Mouse (Mus musculus) kidney, adult 9 months (tissue): Measurements from ENCODE around the gene Arid5b.

Experiments
- DNase-seq: peaks from one replicate; pipeline ENCODE4 v3.0.0; 2022

The Arid5b gene

DNA sequence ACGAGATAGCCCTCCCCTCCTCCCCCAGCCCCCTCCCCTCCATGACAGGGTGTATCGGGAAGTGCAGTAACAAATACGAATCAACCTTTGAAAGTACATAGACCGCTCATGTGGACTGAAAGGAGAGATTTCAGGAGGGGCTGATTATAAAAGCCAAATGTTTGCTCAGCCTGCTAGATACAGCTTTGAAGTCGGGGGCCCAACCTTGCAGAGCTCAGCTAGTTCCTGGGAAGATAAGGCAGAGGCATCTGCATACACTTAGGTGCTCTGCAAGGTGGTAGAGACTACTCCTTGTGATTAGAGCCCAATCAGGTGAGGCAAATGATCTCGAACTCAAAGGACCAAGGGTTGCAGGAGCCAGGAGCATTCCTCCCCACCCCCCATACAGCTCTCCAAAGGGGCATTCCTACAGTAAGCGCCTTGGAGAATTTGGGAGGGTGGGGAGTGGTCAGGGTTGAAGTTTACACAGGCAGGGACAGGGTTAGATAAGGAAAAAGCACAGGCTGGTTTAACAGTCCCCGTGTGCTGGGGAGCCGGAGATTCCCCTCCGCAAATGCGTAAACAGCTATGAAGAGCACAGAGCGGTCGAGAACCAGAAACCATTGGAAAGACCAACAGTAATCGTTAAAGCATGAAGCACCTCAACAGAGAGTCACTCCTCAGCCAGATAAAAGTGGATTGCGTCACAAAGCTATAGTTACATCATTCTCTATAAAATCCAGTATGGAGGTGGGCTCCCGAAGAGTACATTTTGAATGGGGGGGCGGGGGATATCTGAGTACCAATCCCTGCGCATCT, 47.0 kb downstream of the Arid5b start:
- no peak for DNase-seq

DNA sequence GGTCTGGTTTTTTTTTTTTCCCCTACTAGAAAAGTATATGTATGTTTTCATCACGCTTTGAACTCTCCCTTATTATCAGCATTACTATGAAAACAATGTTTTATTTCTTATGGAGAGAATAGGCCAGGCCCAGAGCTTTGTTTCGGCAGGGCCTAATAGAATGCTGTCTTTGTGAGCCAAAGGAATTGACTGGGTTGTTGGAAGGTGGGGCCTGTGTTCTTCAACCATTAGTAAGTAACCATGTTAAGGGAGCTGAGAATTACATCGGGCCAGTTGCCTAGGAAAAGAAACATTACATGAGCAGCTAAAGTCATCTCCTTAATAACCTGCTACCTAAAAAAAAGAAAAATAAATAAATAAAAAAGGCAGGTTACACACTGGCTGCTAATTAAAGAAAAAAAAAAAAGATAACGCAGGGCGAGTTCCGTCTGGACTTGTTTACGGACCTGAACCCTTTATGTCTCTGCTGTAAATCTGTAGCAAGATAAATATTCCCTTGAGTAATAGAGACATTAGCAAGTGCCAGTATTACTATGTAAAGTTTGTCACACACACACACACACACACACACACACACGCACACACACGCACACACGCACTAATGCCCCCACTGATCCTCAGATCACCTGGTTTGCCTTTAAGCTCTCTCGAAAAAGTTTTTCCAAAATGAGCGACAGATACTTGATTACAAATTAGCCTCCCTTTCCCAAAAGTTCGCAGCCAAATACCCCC, 47.7 kb downstream of the Arid5b start:
- DNase-seq = no peak

DNA sequence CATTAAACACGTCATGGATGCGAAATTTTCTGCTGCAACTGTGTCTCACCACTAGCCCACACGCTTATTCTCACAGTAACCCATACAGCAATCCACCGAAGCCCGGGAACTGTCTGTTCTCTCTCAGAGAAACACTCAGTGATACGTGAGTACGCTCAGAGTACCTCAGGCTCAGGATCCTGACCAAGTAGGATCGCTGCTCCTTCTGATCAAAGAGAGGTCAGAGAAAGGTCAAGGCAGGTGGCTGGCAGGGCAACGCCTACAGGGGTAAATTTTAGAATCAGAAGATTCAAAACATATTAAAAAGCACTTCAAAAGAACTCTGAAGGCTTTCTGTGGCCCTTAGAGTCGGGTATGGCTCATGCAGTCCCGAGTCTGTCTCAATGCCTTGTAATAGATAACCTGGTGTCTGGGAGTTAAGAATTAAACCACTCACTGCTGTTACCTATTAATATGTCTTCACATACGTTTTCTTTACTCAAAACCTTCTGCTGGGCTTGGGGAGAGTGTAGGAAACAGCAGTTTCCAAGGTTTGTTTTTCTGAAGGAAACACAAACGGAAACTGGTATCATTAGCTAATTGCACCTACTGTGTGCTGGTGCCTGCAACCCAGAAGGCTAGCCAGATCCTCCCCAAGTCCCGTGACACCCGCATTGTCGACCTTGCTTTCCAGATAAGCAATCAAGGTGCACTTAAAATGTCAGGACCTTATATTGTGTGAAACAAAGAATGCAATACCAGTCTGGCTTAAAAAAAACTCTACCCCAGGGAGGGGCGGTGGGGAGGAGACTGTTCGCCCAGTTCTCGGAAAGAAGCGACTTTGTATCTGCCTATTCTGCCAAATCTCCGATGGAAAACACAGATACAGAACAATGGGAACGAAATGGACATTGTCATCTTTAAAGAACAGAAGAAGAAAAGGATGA, 48.6 kb downstream of the Arid5b start:
- peak; percentile 81 for DNase-seq

DNA sequence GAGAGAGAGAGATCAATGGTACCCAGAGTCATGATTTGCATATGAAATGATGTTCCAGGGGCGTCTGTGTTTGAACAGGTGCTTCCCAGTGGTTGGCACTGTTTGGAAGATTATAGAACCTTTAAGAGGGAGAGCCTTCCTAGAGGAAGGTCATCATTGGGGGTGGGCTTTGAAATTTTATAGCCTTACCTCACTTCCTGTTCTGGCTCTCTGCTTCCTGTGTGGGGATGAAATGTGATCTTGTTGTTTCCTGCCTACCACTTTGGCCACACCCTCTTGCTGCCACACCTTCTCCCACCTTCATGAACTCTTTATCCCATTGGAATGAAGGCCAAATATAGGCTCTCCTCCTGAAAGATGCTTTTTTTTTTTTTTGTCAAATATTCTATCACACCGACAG, 55.9 kb downstream of the Arid5b start:
- DNase-seq = no peak

DNA sequence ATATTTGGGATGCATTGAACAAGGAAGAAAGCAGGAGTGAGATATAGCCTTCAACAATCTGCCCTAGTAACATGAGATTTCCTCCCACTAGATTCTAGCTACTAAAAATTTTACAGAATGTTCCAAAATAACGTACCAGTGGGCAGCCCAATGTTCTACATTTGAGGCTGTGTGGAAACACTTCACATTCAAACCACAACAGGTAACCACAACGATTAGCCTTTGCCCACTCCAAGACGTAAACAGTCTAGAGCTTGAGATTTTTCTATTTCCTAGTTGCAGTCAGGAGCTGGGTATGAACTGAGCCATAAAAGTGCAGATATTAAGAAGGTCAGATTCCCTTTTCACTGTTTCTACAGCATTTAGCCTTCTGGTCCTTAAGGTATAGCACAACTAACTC, 56.5 kb downstream of the Arid5b start:
- DNase-seq = no peak

DNA sequence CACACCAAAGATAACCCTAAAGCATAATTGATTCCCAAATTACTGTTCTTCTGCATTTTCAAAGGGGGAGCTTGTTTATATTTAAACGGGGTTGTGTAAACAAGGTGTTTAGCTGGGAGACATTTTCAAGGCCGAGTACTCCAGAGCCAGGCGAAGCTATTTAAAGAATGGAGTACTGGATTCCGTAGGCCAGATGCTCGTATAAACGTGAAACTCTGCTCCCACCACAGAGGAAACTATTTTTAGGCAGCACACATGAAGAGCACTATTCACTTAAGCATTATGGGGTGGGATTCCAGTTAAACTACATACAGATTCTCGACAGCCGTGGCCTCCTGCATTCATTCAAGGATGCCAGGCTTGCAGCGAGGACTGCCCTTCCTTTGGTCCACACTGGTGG, 59.2 kb downstream of the Arid5b start:
- no peak for DNase-seq

DNA sequence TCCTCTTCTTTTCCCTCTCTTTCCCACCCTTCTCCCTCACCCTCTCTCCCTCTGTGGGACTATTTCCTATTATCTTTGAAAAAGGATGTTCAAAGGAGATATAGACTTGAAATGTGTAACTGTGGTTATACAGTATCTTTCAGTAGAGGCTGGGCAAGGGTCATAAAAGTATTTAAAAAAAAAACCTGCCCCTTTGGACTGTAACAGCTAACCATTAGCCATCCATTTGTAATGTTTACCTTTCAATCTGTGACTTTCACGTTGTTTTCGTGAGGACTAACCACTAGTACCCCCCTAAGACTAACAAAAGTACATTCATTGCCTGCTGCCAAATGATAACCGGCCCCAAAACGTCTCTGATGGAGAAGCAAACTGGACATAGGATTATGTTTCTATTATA, 59.9 kb downstream of the Arid5b start:
- peak; percentile 77 for DNase-seq

DNA sequence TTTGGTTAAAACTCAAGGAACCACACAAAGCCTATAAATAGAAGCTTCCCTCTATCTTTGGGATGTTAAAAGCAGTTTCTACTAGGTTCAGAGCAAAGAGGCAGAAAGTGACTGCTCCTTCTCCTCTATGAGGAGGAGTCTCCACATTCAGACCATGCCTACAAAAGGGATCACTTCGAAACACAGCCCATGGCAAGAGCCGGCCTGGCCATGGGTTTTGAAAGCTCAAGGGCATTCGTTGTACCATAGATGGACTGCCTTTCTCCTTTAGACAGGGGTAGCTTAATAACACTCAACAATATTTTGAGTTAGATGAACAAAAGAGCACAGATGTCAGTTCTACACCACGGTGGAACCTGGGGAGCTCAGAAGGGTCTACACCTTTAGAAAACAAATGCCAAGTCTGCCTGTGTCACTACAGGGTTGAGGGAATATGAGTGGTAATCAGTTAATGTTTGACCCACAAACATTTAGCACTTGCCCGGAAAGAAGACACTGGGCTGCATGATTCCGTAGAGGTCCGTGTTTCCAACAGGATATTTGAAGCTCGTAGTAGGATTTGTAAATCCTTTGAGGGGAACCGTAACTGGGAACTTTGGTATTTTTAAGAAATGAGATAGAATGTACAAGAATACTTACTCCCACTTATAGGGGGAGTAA, 63.6 kb downstream of the Arid5b start:
- peak; percentile 69 for DNase-seq

DNA sequence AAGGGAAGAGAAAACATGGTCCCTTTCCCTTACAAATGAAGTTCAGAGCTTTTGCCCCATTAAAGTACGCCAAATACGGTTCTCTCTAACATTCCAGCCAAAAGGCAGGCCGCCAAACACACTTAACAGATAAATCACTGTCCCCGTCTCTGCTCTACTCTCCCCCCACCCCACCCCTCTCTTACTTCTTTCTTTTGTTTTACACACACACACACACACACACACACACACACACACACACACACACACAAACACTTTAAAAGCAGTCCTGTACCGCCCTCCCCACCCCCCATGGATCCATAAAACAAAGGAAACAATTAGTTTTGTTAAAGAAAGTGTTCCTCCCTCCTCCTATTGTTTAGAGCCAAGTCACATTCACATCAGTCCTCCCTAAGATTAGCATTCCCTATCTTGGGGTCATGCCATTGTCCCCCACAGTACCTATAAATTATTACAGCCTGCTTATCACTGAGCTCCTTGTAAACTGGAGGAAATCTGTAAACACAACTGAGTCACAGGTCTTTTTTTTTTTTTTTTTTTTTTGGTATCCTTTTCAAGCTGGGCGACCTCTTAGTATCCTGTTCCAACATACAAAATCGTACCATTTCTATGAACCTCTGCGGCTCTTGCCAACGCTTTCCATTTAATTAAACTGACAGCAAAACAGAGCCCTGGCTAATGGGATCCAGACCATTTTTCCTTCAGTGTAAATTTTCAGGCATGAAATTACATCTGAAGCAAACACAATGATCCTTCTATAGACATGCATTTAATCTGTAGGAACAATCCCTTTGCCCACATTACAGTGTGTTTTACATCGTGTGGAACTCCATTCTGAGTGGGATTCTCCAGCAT, 66.3 kb downstream of the Arid5b start:
- DNase-seq = peak; percentile 68

DNA sequence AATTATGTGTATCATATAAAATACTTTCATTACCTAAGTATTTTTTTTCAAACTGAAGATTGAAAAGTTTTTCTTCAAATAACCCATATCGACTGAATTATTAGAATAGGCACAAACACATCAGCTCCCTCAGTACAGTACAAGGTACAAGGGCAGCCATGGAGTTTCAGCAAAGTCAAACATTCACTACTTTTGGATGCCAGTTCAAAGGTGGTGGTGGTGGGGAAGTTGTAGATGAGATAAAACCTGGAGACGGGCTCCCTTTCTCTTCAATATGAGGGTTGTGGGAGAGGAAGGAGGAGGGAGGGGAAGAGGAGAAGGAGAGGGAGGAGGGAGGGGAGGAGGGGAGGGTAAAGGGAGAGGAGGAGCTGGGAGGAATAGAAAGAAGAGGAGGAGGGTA, 67.0 kb downstream of the Arid5b start:
- DNase-seq = peak; percentile 87

DNA sequence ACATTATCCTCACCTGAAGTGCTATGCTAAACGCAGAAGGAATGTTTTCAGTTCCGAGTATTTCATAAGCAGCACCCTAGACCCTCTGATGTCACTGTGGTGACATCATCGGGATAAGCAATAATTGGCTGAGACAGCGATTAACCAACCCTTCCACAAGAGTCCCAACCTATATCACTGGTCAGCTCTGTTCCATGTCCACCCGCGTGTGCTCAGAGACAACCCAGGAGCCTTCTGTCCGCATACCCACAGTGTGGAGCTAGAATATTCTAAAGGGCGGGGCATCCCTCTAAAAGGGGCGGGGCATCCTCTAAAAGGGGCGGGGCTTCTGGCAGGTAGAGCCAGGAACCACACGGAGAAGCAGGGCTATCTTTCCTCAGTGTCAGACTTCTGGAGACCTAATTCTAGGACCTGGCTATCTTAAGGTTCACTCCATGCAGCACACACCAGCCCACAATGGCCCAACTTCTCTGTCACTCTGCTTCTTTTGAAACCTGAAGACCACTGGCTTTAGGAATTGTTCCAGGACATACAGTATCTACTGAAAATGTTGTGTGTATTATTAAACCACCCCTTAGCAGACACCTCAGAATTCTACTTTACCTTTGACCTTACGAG, 68.4 kb downstream of the Arid5b start:
- DNase-seq = no peak

DNA sequence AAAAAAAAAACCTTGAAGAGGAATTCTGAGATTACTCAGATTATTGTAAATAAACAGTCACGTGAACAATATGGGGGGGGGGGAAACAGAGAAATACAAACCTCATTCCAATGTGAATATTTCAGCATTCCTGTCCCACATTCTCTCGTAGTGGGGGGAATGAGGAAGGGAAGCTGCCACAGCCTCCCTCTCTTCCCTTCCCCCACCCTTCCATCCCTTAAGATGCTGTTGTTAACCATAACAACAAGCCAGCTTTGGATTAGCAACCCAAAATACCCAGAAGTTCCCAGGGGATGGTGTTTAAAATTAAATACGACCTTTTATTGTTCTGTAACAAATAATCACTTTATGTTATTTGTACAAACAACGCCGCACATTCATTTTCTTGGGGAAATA, 69.9 kb downstream of the Arid5b start:
- no peak for DNase-seq

DNA sequence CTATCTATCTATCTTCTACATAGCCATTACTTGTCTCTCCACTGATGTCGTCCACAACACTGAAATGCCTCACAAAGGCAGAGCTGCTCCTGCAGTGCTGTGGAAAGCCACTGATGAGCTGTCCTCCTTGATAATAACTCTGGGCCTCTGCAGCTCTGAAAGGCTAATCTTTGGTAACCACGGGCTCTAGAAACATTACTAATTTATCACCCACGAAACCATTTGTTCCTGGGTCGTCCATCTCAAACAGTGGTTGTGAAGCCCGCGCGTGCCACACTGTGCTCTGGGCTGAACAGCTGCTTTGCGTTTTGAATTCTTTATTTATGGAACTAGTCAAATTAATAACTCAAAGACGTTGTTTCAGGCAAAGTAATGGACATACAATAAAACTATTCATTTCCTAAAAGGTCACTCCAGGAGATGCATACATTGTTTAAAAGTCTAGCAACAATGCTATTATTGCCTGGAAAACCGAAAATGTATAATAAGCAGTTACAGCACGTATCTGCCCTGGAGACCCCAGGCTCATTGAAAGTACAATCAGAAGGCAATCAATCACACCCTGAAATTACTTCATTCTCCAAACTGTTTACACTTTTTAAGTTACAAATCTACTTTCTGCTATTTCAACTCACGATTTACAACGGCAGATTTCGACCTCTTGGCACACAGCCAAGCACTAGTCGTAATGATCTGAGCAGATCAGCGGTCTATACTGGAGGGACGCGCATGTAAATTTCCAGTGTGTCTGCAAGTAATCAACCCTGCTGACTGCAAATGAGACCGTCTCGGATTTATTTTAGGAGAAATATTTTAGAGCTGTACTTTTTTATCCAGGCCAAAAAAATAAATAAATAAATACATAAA, 70.5 kb downstream of the Arid5b start:
- peak; percentile 38 for DNase-seq

DNA sequence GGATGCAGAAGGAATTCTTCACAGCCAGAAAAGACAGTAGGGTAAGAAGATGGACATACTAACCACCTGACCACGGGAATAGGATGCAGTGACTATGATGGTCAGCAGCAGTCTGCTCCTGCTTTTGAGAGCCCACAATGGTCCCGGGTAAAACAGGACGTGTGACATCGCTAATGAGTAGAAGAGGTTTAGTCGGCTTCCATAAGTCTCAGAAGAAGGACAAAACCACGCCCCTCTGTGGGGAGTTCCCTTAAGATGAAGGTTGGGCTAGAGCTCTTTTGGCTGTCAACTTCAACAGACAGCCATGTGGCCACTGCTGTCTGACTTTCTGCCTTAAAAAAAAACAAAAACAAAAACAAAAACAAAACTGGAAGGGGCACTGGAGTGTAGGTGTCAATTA, 74.1 kb downstream of the Arid5b start:
- DNase-seq = no peak

DNA sequence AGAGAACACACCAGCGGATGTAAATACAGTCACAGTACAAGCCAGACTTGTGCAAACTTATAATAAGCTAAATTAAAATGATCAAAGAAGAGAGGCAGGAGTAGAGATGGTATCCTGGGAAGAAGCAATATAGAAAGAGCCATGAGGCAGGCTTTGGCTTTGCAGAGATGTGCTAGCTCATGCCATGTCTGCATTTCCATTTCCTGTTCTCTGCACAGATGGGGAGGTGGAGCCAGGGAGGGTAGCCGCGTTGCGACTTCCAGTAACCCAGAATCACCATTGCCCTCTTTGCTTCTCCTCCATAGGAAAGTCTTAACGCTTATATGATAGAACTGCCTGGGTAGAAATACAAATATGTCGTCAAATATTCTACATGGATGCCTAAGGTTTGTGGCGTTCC, 74.7 kb downstream of the Arid5b start:
- no peak for DNase-seq

DNA sequence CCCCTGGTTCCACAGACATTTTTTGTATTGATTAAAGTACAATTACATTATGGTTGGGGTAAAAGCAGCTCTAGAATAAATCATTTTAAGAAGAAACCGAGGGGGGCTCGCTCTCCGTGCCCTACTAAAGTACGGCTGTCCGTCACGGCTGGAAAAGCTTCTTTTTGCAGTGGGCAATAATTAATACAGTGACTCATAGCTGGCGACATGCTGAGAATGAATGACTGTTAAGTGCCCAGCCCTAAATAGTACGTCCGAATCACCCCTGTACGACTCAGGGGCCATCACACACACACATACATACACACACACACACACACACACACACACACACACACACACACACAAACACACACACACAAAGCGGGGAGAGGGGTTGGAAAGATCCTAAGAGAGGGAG, 75.2 kb downstream of the Arid5b start:
- DNase-seq = no peak

DNA sequence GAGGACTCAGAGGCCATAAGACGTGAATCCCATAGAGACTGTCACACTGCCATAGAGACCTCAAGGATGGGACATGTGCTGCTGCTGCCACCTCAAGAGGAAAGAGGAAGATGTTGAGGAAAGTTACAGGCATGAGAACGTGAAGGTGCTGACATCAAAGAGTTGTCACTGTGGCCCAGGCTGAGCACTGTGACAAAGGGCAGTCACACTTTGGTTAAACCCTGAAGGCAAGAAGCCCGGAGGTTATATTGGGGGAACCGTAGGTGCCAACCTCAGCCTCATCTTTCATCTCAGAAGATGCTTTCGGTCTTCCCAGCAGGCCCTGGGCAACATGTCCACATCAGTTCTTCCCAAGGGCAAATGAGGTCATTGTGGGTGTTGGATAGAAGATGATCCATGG, 79.1 kb downstream of the Arid5b start:
- DNase-seq = no peak

DNA sequence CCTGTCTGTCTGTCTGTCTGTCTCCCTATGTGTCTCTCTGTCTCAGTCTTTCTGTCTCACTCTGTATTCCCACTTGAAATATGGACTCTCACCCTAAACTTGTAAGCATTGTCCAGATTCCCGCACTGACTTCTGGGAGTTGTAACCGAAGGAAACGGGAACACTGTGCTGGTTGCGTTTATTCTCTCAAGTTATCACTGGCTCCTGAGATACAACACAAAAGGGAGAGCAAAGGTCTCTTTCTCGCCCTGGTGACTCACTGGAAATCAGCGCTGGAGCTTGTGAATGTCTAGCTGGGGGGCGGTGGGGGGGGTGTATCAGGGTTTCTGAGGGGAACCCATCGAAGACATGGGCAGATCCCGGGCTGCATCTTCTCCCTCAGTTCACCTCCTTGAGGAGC, 82.2 kb downstream of the Arid5b start:
- DNase-seq = no peak

DNA sequence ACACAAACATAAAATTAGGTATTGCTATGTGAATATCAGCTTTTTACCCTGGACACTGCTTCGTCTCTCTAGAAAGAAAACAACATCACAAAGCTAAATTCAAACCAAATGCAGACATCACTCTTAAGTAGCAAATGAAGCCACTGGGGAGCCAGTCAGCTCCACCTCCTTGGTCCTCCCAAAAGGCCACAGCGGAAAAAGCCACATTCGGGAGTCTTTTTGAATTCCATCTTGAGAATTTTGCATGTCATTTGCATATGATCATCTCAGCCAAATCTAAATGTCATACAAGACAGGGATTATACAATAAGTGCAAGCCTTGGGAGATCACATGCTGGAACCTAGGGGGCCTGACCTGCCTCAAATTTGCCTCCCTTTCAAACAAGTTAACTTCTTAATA, 85.0 kb downstream of the Arid5b start:
- no peak for DNase-seq

DNA sequence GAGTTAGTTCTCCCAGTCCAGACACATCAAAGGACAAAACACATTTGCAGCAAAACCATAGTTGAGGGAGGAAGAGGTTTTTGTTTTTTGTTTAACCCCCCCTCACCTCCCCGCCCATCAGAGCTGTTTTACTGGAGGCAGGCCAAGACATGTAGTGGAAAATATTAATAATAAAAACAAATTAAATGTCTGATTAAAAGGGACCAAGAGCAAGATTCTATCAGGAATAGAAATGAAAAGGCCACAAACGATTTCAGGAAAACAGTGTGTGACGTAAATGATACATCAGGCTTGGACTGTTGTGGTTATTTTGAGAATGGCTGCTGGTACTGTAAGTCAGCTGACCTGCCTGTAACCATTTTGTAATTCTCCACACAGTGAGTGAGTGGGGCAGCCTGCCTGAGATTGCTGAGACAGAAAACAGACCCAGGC, 85.7 kb downstream of the Arid5b start:
- peak; percentile 41 for DNase-seq
